Mouse (Mus musculus): ENCODE results near the gene Nrp1. TPM values are rescaled to one million over a fixed set of nuclear protein-coding genes. Genes with fewer than 3 reads are reported as not detected.

The Nrp1 gene
- polyA plus RNA-seq, 1 experiment from 2014 or later: 126 TPM

- Histone ChIP-seq H3K27me3 (ENCODE audit: control insufficient read depth, insufficient read depth, low read length) (no peaks in the 10 kb centered on the region), H3K27ac (replicated peaks in 1 of 2; ENCODE audit: control insufficient read depth in 1 of 2, insufficient read depth in 1 of 2, low read depth in 2 of 2, low read length in 2 of 2) (0 out of 4 replicates have a peak overlapping the region, but pooled peaks of 1 of the 2 experiments have one; percentile 16), H3K4me2 (ENCODE audit: low read length) (no peak overlapping the region), H3K4me3 (ENCODE audit: control insufficient read depth in 1 of 2, insufficient read depth in 1 of 2, low read depth in 1 of 2, low read length in 2 of 2) (no peak overlapping the region), H3K9ac (ENCODE audit: low read length) (no peak overlapping the region), H3K4me1 (ENCODE audit: control insufficient read depth in 2 of 2, insufficient read depth in 2 of 2, low read length in 2 of 2) (peaks cover 4 to 5% of the 10 kb centered on the region in 2 experiments; a peak in 3 of 4 replicates), H3K9me3 (ENCODE audit: control insufficient read depth, low read length) (no peaks in the 10 kb centered on the region), H3K36me3 (ENCODE audit: control insufficient read depth, insufficient read depth, low read length) (peaks cover 78% of the 10 kb centered on the region)
- WGBS: 64% methylated on average over 2 of the region's 2 CpGs
- ATAC-seq (ENCODE audit: insufficient number of reproducible peaks, insufficient read depth, low FRiP score, low read depth): no peak
Observed at GRCm38 (mm10) chr8:128453471-128453870, 95.1 kb downstream of the Nrp1 start.

GRCm38 (mm10) chr8:128454026-128454425 is 95.6 kb downstream of the Nrp1 start:
- 60% methylated on average over 3 of the region's 3 CpGs for WGBS
- no peak overlapping the region for H3K9ac ChIP-seq (ENCODE audit: low read length)
- peak overlapping the region in 1 of 2 experiments; percentile 16; a peak in 1 of 4 replicates for H3K27ac ChIP-seq (replicated peaks in 1 of 2; ENCODE audit: control insufficient read depth in 1 of 2, insufficient read depth in 1 of 2, low read depth in 2 of 2, low read length in 2 of 2)
- H3K4me1 ChIP-seq (ENCODE audit: control insufficient read depth in 2 of 2, insufficient read depth in 2 of 2, low read length in 2 of 2): peaks cover 4 to 5% of the 10 kb centered on the region in 2 experiments; a peak in 3 of 4 replicates
- H3K9me3 ChIP-seq (ENCODE audit: control insufficient read depth, low read length): no peaks in the 10 kb centered on the region
- H3K27me3 ChIP-seq (ENCODE audit: control insufficient read depth, insufficient read depth, low read length): no peaks in the 10 kb centered on the region
- no peak overlapping the region for H3K4me3 ChIP-seq (ENCODE audit: control insufficient read depth in 1 of 2, insufficient read depth in 1 of 2, low read depth in 1 of 2, low read length in 2 of 2)
- no peak for ATAC-seq (ENCODE audit: insufficient number of reproducible peaks, insufficient read depth, low FRiP score, low read depth)
- H3K4me2 ChIP-seq (ENCODE audit: low read length): no peak overlapping the region
- H3K36me3 ChIP-seq (ENCODE audit: control insufficient read depth, insufficient read depth, low read length): peaks cover 78% of the 10 kb centered on the region

GRCm38 (mm10) chr8:128457277-128457676 is 98.9 kb downstream of the Nrp1 start:
- Histone ChIP-seq H3K4me1 (ENCODE audit: control insufficient read depth in 2 of 2, insufficient read depth in 2 of 2, low read length in 2 of 2) (no peaks in the 10 kb centered on the region), H3K27me3 (ENCODE audit: control insufficient read depth, insufficient read depth, low read length) (no peaks in the 10 kb centered on the region), H3K36me3 (ENCODE audit: control insufficient read depth, insufficient read depth, low read length) (peaks cover 87% of the 10 kb centered on the region), H3K27ac (replicated peaks in 1 of 2; ENCODE audit: control insufficient read depth in 1 of 2, insufficient read depth in 1 of 2, low read depth in 2 of 2, low read length in 2 of 2) (no peak overlapping the region), H3K4me3 (ENCODE audit: control insufficient read depth in 1 of 2, insufficient read depth in 1 of 2, low read depth in 1 of 2, low read length in 2 of 2) (no peak overlapping the region), H3K9ac (ENCODE audit: low read length) (no peak overlapping the region), H3K9me3 (ENCODE audit: control insufficient read depth, low read length) (no peaks in the 10 kb centered on the region), H3K4me2 (ENCODE audit: low read length) (no peak overlapping the region)
- WGBS: 94% methylated on average over 2 of the region's 2 CpGs
- ATAC-seq (ENCODE audit: insufficient number of reproducible peaks, insufficient read depth, low FRiP score, low read depth): no peak

GRCm38 (mm10) chr8:128459704-128460103 is 101.3 kb downstream of the Nrp1 start:
- no peaks in the 10 kb centered on the region for H3K27me3 ChIP-seq (ENCODE audit: control insufficient read depth, insufficient read depth, low read length)
- no peaks in the 10 kb centered on the region for H3K9me3 ChIP-seq (ENCODE audit: control insufficient read depth, low read length)
- ATAC-seq (ENCODE audit: insufficient number of reproducible peaks, insufficient read depth, low FRiP score, low read depth): no peak
- H3K36me3 ChIP-seq (ENCODE audit: control insufficient read depth, insufficient read depth, low read length): peaks cover 91% of the 10 kb centered on the region
- no peak overlapping the region for H3K4me3 ChIP-seq (ENCODE audit: control insufficient read depth in 1 of 2, insufficient read depth in 1 of 2, low read depth in 1 of 2, low read length in 2 of 2)
- H3K9ac ChIP-seq (ENCODE audit: low read length): no peak overlapping the region
- WGBS: 54% methylated on average over 1 of the region's 1 CpGs
- no peak overlapping the region for H3K27ac ChIP-seq (replicated peaks in 1 of 2; ENCODE audit: control insufficient read depth in 1 of 2, insufficient read depth in 1 of 2, low read depth in 2 of 2, low read length in 2 of 2)
- 0 out of 4 replicates have a peak, but pooled peaks cover 0 to under 1% of the 10 kb centered on the region in 2 experiments for H3K4me1 ChIP-seq (ENCODE audit: control insufficient read depth in 2 of 2, insufficient read depth in 2 of 2, low read length in 2 of 2)
- no peak overlapping the region for H3K4me2 ChIP-seq (ENCODE audit: low read length)

GRCm38 (mm10) chr8:128461716-128462115 is 103.3 kb downstream of the Nrp1 start:
- no peak for ATAC-seq (ENCODE audit: insufficient number of reproducible peaks, insufficient read depth, low FRiP score, low read depth)
- H3K9me3 ChIP-seq (ENCODE audit: control insufficient read depth, low read length): no peaks in the 10 kb centered on the region
- H3K9ac ChIP-seq (ENCODE audit: low read length): no peak overlapping the region
- no peak overlapping the region for H3K27ac ChIP-seq (replicated peaks in 1 of 2; ENCODE audit: control insufficient read depth in 1 of 2, insufficient read depth in 1 of 2, low read depth in 2 of 2, low read length in 2 of 2)
- H3K36me3 ChIP-seq (ENCODE audit: control insufficient read depth, insufficient read depth, low read length): peaks cover 94% of the 10 kb centered on the region
- no peak overlapping the region for H3K4me3 ChIP-seq (ENCODE audit: control insufficient read depth in 1 of 2, insufficient read depth in 1 of 2, low read depth in 1 of 2, low read length in 2 of 2)
- no peak overlapping the region for H3K4me2 ChIP-seq (ENCODE audit: low read length)
- H3K4me1 ChIP-seq (ENCODE audit: control insufficient read depth in 2 of 2, insufficient read depth in 2 of 2, low read length in 2 of 2): peaks cover 2 to 6% of the 10 kb centered on the region in 2 experiments; a peak in 1 of 4 replicates
- no peaks in the 10 kb centered on the region for H3K27me3 ChIP-seq (ENCODE audit: control insufficient read depth, insufficient read depth, low read length)

- Histone ChIP-seq H3K9ac (ENCODE audit: low read length) (no peak overlapping the region), H3K36me3 (ENCODE audit: control insufficient read depth, insufficient read depth, low read length) (peaks cover 94% of the 10 kb centered on the region)
- no peak for ATAC-seq (ENCODE audit: insufficient number of reproducible peaks, insufficient read depth, low FRiP score, low read depth)
Observed at GRCm38 (mm10) chr8:128463162-128463561, 104.8 kb downstream of the Nrp1 start.

GRCm38 (mm10) chr8:128464056-128464623 is 105.7 kb downstream of the Nrp1 start:
- 87% methylated on average over 4 of the region's 4 CpGs for WGBS

More at GRCm38 (mm10) chr8:128463162-128463561, 104.8 kb downstream of the Nrp1 start:
- Histone ChIP-seq H3K4me3 (ENCODE audit: control insufficient read depth in 1 of 2, insufficient read depth in 1 of 2, low read depth in 1 of 2, low read length in 2 of 2) (no peak overlapping the region), H3K4me2 (ENCODE audit: low read length) (no peak overlapping the region), H3K27me3 (ENCODE audit: control insufficient read depth, insufficient read depth, low read length) (no peaks in the 10 kb centered on the region), H3K9me3 (ENCODE audit: control insufficient read depth, low read length) (no peaks in the 10 kb centered on the region), H3K4me1 (ENCODE audit: control insufficient read depth in 2 of 2, insufficient read depth in 2 of 2, low read length in 2 of 2) (peaks cover 2 to 16% of the 10 kb centered on the region in 2 experiments; a peak in 2 of 4 replicates), H3K27ac (replicated peaks in 1 of 2; ENCODE audit: control insufficient read depth in 1 of 2, insufficient read depth in 1 of 2, low read depth in 2 of 2, low read length in 2 of 2) (no peak overlapping the region)

GRCm38 (mm10) chr8:128465553-128465952 is 107.1 kb downstream of the Nrp1 start:
- Histone ChIP-seq H3K4me1 (ENCODE audit: control insufficient read depth in 2 of 2, insufficient read depth in 2 of 2, low read length in 2 of 2) (peaks cover 2 to 29% of the 10 kb centered on the region in 2 experiments), H3K27me3 (ENCODE audit: control insufficient read depth, insufficient read depth, low read length) (no peaks in the 10 kb centered on the region), H3K9me3 (ENCODE audit: control insufficient read depth, low read length) (no peaks in the 10 kb centered on the region), H3K4me3 (ENCODE audit: control insufficient read depth in 1 of 2, insufficient read depth in 1 of 2, low read depth in 1 of 2, low read length in 2 of 2) (no peak overlapping the region), H3K4me2 (ENCODE audit: low read length) (no peak overlapping the region), H3K9ac (ENCODE audit: low read length) (no peak overlapping the region), H3K27ac (replicated peaks in 1 of 2; ENCODE audit: control insufficient read depth in 1 of 2, insufficient read depth in 1 of 2, low read depth in 2 of 2, low read length in 2 of 2) (peak overlapping the region in 1 of 2 experiments; percentile 16; a peak in 1 of 4 replicates), H3K36me3 (ENCODE audit: control insufficient read depth, insufficient read depth, low read length) (peaks cover 94% of the 10 kb centered on the region)
- WGBS: 94% methylated on average over 2 of the region's 2 CpGs
- no peak for ATAC-seq (ENCODE audit: insufficient number of reproducible peaks, insufficient read depth, low FRiP score, low read depth)

More at GRCm38 (mm10) chr8:128464056-128464623, 105.7 kb downstream of the Nrp1 start:
- H3K9me3 ChIP-seq (ENCODE audit: control insufficient read depth, low read length): no peaks in the 10 kb centered on the region
- peaks cover 2 to 18% of the 10 kb centered on the region in 2 experiments; a peak in 2 of 4 replicates for H3K4me1 ChIP-seq (ENCODE audit: control insufficient read depth in 2 of 2, insufficient read depth in 2 of 2, low read length in 2 of 2)
- H3K4me3 ChIP-seq (ENCODE audit: control insufficient read depth in 1 of 2, insufficient read depth in 1 of 2, low read depth in 1 of 2, low read length in 2 of 2): no peak overlapping the region
- H3K36me3 ChIP-seq (ENCODE audit: control insufficient read depth, insufficient read depth, low read length): peaks cover 94% of the 10 kb centered on the region
- no peaks in the 10 kb centered on the region for H3K27me3 ChIP-seq (ENCODE audit: control insufficient read depth, insufficient read depth, low read length)
- H3K27ac ChIP-seq (replicated peaks in 1 of 2; ENCODE audit: control insufficient read depth in 1 of 2, insufficient read depth in 1 of 2, low read depth in 2 of 2, low read length in 2 of 2): no peak overlapping the region
- H3K9ac ChIP-seq (ENCODE audit: low read length): no peak overlapping the region
- no peak for ATAC-seq (ENCODE audit: insufficient number of reproducible peaks, insufficient read depth, low FRiP score, low read depth)
- no peak overlapping the region for H3K4me2 ChIP-seq (ENCODE audit: low read length)
